21 mouse cellular contexts compared by ENCODE assay signal in genomic region chr7:140090601-140091000, GRCm38 (mm10). TPM values are rescaled to one million over a fixed set of nuclear protein-coding genes. Genes with fewer than 3 reads are reported as not detected.
"Had no signal": no experiment of that assay in that cellular context is flagged by ENCODE, and none has a peak within 500 bp of the region (broad histone marks: within the 10 kb centered on the region; RNA-seq: fewer than 3 reads in every experiment).

No protein-coding gene starts in this region.

- ATAC-seq: liver, postnatal 0 days; lung, postnatal 0 days; midbrain, embryonic 13.5 days; midbrain, embryonic 15.5 days had no signal

- H3K9me3 ChIP-seq: liver, embryonic 13.5 days; liver, embryonic 15.5 days; lung, embryonic 15.5 days; midbrain, embryonic 13.5 days; midbrain, embryonic 15.5 days; neural tube, embryonic 12.5 days had no signal

- H3K36me3 ChIP-seq: liver, embryonic 13.5 days; liver, embryonic 15.5 days; lung, embryonic 15.5 days; midbrain, embryonic 13.5 days; midbrain, embryonic 15.5 days; neural tube, embryonic 12.5 days had no signal

- H3K27me3 ChIP-seq: liver, embryonic 13.5 days; liver, embryonic 15.5 days; lung, embryonic 15.5 days; midbrain, embryonic 13.5 days; midbrain, embryonic 15.5 days; neural tube, embryonic 12.5 days had no signal

- H3K4me1 ChIP-seq: liver, embryonic 13.5 days; liver, embryonic 15.5 days; lung, embryonic 15.5 days; midbrain, embryonic 13.5 days; midbrain, embryonic 15.5 days; neural tube, embryonic 12.5 days had no signal

- DNase-seq: liver, embryonic 13.5 days; liver, postnatal 0 days; lung, adult 2 months; lung, postnatal 14 days; lung, postnatal 36 days; right cerebral cortex, postnatal 14 days; spleen, adult 18-20 months; thymus, postnatal 14 days; thymus, postnatal 36 days had no signal

- H3K4me3 ChIP-seq: liver, embryonic 13.5 days; liver, embryonic 15.5 days; lung, embryonic 15.5 days; megakaryocyte, embryonic 14.5 days; midbrain, embryonic 13.5 days; midbrain, embryonic 15.5 days; neural tube, embryonic 12.5 days had no signal

- H3K9ac ChIP-seq: liver, embryonic 13.5 days; liver, embryonic 15.5 days; liver, postnatal 0 days; lung, embryonic 15.5 days; midbrain, embryonic 13.5 days; midbrain, embryonic 15.5 days; neural tube, embryonic 12.5 days had no signal

- H3K4me2 ChIP-seq: liver, embryonic 11.5 days; liver, embryonic 13.5 days; liver, embryonic 15.5 days; lung, embryonic 15.5 days; midbrain, embryonic 11.5 days; midbrain, embryonic 13.5 days; midbrain, embryonic 15.5 days; neural tube, embryonic 12.5 days had no signal

- H3K27ac ChIP-seq: liver, embryonic 13.5 days; liver, embryonic 15.5 days; lung, embryonic 15.5 days; macrophage; midbrain, embryonic 13.5 days; midbrain, embryonic 15.5 days; neural tube, embryonic 12.5 days had no signal

RNA-seq across cellular contexts. Expression of gene Prap1, which starts 2.6 kb away (rescaled TPM):
- polyA plus RNA-seq: liver, embryonic 11.5 days; liver, embryonic 13.5 days; liver, postnatal 0 days; lung, adult 2 months; lung, embryonic 15.5 days; lung, postnatal 0 days; macrophage; midbrain, embryonic 11.5 days; midbrain, embryonic 13.5 days; midbrain, embryonic 15.5 days; midbrain, postnatal 0 days; neural tube, embryonic 12.5 days; neural tube, embryonic 14.5 days had no signal

RNA-seq across cellular contexts. Expression of gene Caly, which starts 8.3 kb away (rescaled TPM):
- polyA plus RNA-seq: liver, embryonic 15.5 days; macrophage had no signal
